Mouse (Mus musculus) embryonic fibroblast, embryonic 13.5 days (primary cell): Measurements from ENCODE around the gene Rasal2.

Experiments used
- CTCF ChIP-seq: IDR thresholded peaks from 2 replicates; pipeline ENCODE4 v1.5.1; 2011; ENCODE audit warnings: mild to moderate bottlenecking, control low read depth, low read length, moderate library complexity, borderline replicate concordance; ENCODE audit not compliant: insufficient read depth
- POLR2A ChIP-seq: IDR thresholded peaks from 2 replicates; pipeline ENCODE4 v1.6.1; 2011; ENCODE audit warnings: low read depth, mild to moderate bottlenecking, control low read depth, low read length, moderate library complexity

GRCm38 (mm10) chr1:157449981-157450636 is 37.7 kb upstream of the Rasal2 start:
- no peak for TF ChIP-seq CTCF
- TF ChIP-seq POLR2A: no peak
